Mouse (Mus musculus) MEL (cell line): ENCODE data around the gene Afg3l1.

Experiments
- BHLHE40 ChIP-seq: IDR thresholded peaks from 2 replicates; pipeline ENCODE4 v1.6.1; 2012; ENCODE audit warnings: low read depth, mild to moderate bottlenecking, inconsistent platforms, low read length, improper control_type of control experiment, borderline replicate concordance
- CTCF ChIP-seq, 3 experiments: IDR thresholded peaks in 2 of 3; conservative IDR thresholded peaks in 1 of 3; 2 replicates each; pipeline ENCODE4 v1.5.1; 2011 to 2012; ENCODE audit warnings: low read length in 3 of 3, low read depth in 2 of 3, mild to moderate bottlenecking in 2 of 3, improper control_type of control experiment in 1 of 3, inconsistent platforms in 1 of 3, mixed read lengths in 1 of 3, moderate library complexity in 1 of 3; ENCODE audit not compliant: control insufficient read depth in 1 of 3, insufficient read depth in 1 of 3, poor library complexity in 1 of 3, severe bottlenecking in 1 of 3
- E2F4 ChIP-seq: IDR thresholded peaks from 2 replicates; pipeline ENCODE4 v1.6.1; 2011; ENCODE audit warnings: low read depth, low read length, improper control_type of control experiment, borderline replicate concordance
- HCFC1 ChIP-seq: IDR thresholded peaks from 2 replicates; pipeline ENCODE4 v1.6.1; 2012; ENCODE audit warnings: low read depth, mild to moderate bottlenecking, inconsistent platforms, low read length, improper control_type of control experiment, moderate library complexity
- JUND ChIP-seq: IDR thresholded peaks from 2 replicates; pipeline ENCODE4 v1.6.1; 2011; ENCODE audit warnings: low read depth, mild to moderate bottlenecking, improper control_type of control experiment, low read length
- MAX ChIP-seq: IDR thresholded peaks from 2 replicates; pipeline ENCODE4 v1.6.1; 2011; ENCODE audit warnings: low read length, improper control_type of control experiment
- MXI1 ChIP-seq: IDR thresholded peaks from 2 replicates; pipeline ENCODE4 v1.6.1; 2011; ENCODE audit warnings: mild to moderate bottlenecking, low read depth, low read length, improper control_type of control experiment
- MYC ChIP-seq: IDR thresholded peaks from 2 replicates; pipeline ENCODE4 v1.6.1; 2011; ENCODE audit warnings: low read depth, mild to moderate bottlenecking, low read length, improper control_type of control experiment, moderate library complexity
- POLR2A ChIP-seq, 2 experiments: IDR thresholded peaks; 2 replicates each; pipeline ENCODE4 v1.6.1; 2011 to 2012; ENCODE audit warnings: low read length in 2 of 2, mild to moderate bottlenecking in 2 of 2, control low read depth in 1 of 2, improper control_type of control experiment in 1 of 2, low read depth in 1 of 2, moderate library complexity in 1 of 2; ENCODE audit not compliant: control insufficient read depth in 1 of 2, insufficient read depth in 1 of 2, poor library complexity in 1 of 2

DNA sequence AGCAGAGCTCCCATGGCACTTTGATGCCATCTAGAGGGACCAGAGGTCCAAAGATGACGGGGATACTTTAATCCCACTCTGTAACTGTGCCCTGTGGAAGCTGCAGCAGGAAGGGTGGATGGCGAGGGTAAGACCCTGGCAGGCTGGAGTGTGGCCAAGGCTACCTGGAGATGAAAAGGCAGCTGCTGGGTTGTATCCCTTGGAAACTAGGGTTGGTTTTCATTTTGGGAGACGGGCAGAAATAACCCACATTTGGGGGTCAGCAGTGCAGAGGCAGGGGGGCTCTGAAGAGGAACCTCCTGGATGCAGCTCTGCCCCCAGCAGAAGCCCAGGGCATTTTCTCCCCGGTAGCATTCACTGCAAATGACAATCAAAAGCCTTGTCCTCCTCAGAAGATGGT, 27.6 kb downstream of the Afg3l1 start:
- TF ChIP-seq HCFC1 (no peak), BHLHE40 (no peak), JUND (no peak), MXI1 (no peak), CTCF (IDR thresholded peaks at IDR 0.05 in 2 of 3, conservative IDR thresholded peaks at IDR 0.05 in 1 of 3; ENCODE audit: control insufficient read depth in 1 of 3, insufficient read depth in 1 of 3, low read depth in 2 of 3, low read length in 3 of 3, poor library complexity in 1 of 3, severe bottlenecking in 1 of 3) (no peak), E2F4 (no peak), MYC (no peak), MAX (no peak), POLR2A (IDR thresholded peaks at IDR 0.05; ENCODE audit: control insufficient read depth in 1 of 2, insufficient read depth in 1 of 2, low read depth in 1 of 2, low read length in 2 of 2, poor library complexity in 1 of 2) (no peak)
